In genomic region chr1:185279288-185279687, GRCm38 (mm10) we compare ENCODE assay signal across 8 mouse cellular contexts.
"Had no signal": no experiment of that assay in that cellular context is flagged by ENCODE, and none has a peak within 500 bp of the region (broad histone marks: within the 10 kb centered on the region; RNA-seq: fewer than 3 reads in every experiment).

No protein-coding gene starts in this region.

- H3K4me2 ChIP-seq: liver, embryonic 13.5 days; lung, embryonic 14.5 days; midbrain, embryonic 13.5 days had no signal

- H3K27me3 ChIP-seq: liver, embryonic 13.5 days; midbrain, embryonic 13.5 days had no signal

- H3K9me3 ChIP-seq: limb, embryonic 10.5 days; liver, embryonic 13.5 days; midbrain, embryonic 13.5 days had no signal

- H3K4me1 ChIP-seq: limb, embryonic 10.5 days; liver, embryonic 13.5 days; midbrain, embryonic 13.5 days had no signal

- H3K4me3 ChIP-seq: left cerebral cortex, adult 2 months; limb, embryonic 10.5 days; liver, embryonic 13.5 days; midbrain, embryonic 13.5 days had no signal

- DNase-seq: kidney, postnatal 25 days; liver, embryonic 13.5 days; lung, embryonic 14.5 days; right cerebral cortex, postnatal 14 days; thymus, postnatal 36 days had no signal

- ATAC-seq: midbrain, embryonic 13.5 days had no signal

- H3K27ac ChIP-seq: left cerebral cortex, adult 2 months; limb, embryonic 10.5 days; liver, embryonic 13.5 days; midbrain, embryonic 13.5 days had no signal

- H3K9ac ChIP-seq: liver, embryonic 13.5 days; lung, embryonic 14.5 days; midbrain, embryonic 13.5 days had no signal
